Mouse (Mus musculus) stomach, embryonic 16.5 days (tissue): ENCODE results near the gene Clasrp. TPM values are rescaled to one million over a fixed set of nuclear protein-coding genes. Genes with fewer than 3 reads are reported as not detected.

Source experiments
- ATAC-seq: fragments of 200-750 bp; cut with Nextera tagmentation; 2 replicates; pipeline ENCODE4 v1.8.0; 2017; ENCODE audit warnings: moderate number of reproducible peaks, moderate TSS enrichment; ENCODE audit not compliant: insufficient read depth, low FRiP score
- H3K27ac ChIP-seq: fragments of 300-500 bp; sonication (generic); 2 replicates; pipeline ENCODE4 v1.5.1; 2014; ENCODE audit warnings: low read length
- H3K27me3 ChIP-seq: fragments of 300-500 bp; sonication (generic); 2 replicates; pipeline ENCODE4 v1.6.1; 2014; ENCODE audit warnings: low read length, control low read depth, mixed read lengths; ENCODE audit not compliant: control insufficient read depth, insufficient read depth
- H3K36me3 ChIP-seq: fragments of 300-500 bp; sonication (generic); 2 replicates; pipeline ENCODE4 v1.6.1; 2014; ENCODE audit warnings: low read length; ENCODE audit not compliant: control insufficient read depth, insufficient read depth
- H3K4me1 ChIP-seq: fragments of 300-500 bp; sonication (generic); 2 replicates; pipeline ENCODE4 v1.6.1; 2014; ENCODE audit warnings: low read length, control low read depth, mixed read lengths; ENCODE audit not compliant: control insufficient read depth, insufficient read depth
- H3K4me2 ChIP-seq: fragments of 300-500 bp; sonication (generic); 2 replicates; pipeline ENCODE4 v1.6.1; 2014; ENCODE audit warnings: low read depth, low read length, mixed read lengths
- H3K4me3 ChIP-seq: fragments of 300-500 bp; sonication (generic); replicated peaks from 2 replicates; pipeline ENCODE4 v1.5.1; 2014; ENCODE audit warnings: mild to moderate bottlenecking, low read length
- H3K9ac ChIP-seq: fragments of 300-500 bp; sonication (generic); 2 replicates; pipeline ENCODE4 v1.6.1; 2014; ENCODE audit warnings: low read length
- H3K9me3 ChIP-seq: fragments of 300-500 bp; sonication (generic); replicated peaks from 2 replicates; pipeline ENCODE4 v1.6.1; 2016; ENCODE audit warnings: low read length, control low read depth; ENCODE audit not compliant: control insufficient read depth
- WGBS: fragments of 180-500 bp; shearing (Covaris S2); extraction: QIAGEN DNeasy Blood & Tissue Kit; methylation state at CpG from one replicate; pipeline ENCODE4 v1.1.7; 2014; 5-methylcytosine and 5-hydroxymethylcytosine counted together
- polyA plus RNA-seq: library from polyadenylated mRNA; unstranded; fragments of >200 nt; fragmentation: Nextera tagmentation; extraction: Ambion mirVana; gene quantifications from 2 replicates; pipeline ENCODE4 v1.2.1, GENCODE M21; 2015

The Clasrp gene
- polyA plus RNA-seq, 1 experiment from 2014 or later: 35.2 TPM

GRCm38 (mm10) chr7:19632275-19632674, 28.0 kb upstream of the Clasrp start:
- Histone ChIP-seq H3K4me1 (no peaks in the 10 kb centered on the region), H3K36me3 (peaks cover 19% of the 10 kb centered on the region)

GRCm38 (mm10) chr7:19629361-19629734, 25.1 kb upstream of the Clasrp start, which contains the start of gene Relb:
TSS of gene Relb (minus strand) at chr7:19629438.
- ATAC-seq: peak; percentile 49
- peak within 1 kb of the TSS; percentile 71 for H3K9ac ChIP-seq
- no peaks in the 10 kb centered on the region for H3K27me3 ChIP-seq
- H3K9me3 ChIP-seq: no peaks in the 10 kb centered on the region
- WGBS: under 1% methylated on average over 39 of the region's 41 CpGs
- H3K4me2 ChIP-seq: peak within 1 kb of the TSS; percentile 96
- H3K27ac ChIP-seq: peak within 1 kb of the TSS; percentile 91
- peaks cover 14% of the 10 kb centered on the region for H3K36me3 ChIP-seq
- H3K4me3 ChIP-seq: peak within 1 kb of the TSS; percentile 60
- H3K4me1 ChIP-seq: no peaks in the 10 kb centered on the region

More at GRCm38 (mm10) chr7:19632275-19632674, 28.0 kb upstream of the Clasrp start:
- ATAC-seq: no peak
- Histone ChIP-seq H3K9ac (no peak overlapping the region), H3K4me2 (no peak overlapping the region), H3K9me3 (no peaks in the 10 kb centered on the region), H3K27me3 (no peaks in the 10 kb centered on the region), H3K27ac (no peak overlapping the region), H3K4me3 (no peak overlapping the region)

- peak overlapping the region; percentile 91 for H3K27ac ChIP-seq
- peak overlapping the region; percentile 60 for H3K4me3 ChIP-seq
- peak; percentile 92 for ATAC-seq
- peak overlapping the region; percentile 96 for H3K4me2 ChIP-seq
- no peaks in the 10 kb centered on the region for H3K27me3 ChIP-seq
- H3K9ac ChIP-seq: peak overlapping the region; percentile 71
- under 1% methylated on average over 57 of the region's 57 CpGs for WGBS
- H3K36me3 ChIP-seq: peaks cover 9% of the 10 kb centered on the region
- H3K9me3 ChIP-seq: no peaks in the 10 kb centered on the region
- H3K4me1 ChIP-seq: 0 out of 2 replicates have a peak, but pooled peaks cover 4% of the 10 kb centered on the region
Observed at GRCm38 (mm10) chr7:19628536-19629360, 24.5 kb upstream of the Clasrp start.

GRCm38 (mm10) chr7:19628192-19628535, 23.9 kb upstream of the Clasrp start:
- no peak for ATAC-seq
- Histone ChIP-seq H3K4me1 (peaks cover 7% of the 10 kb centered on the region; the same call in 1 of the 2 replicates), H3K4me3 (peak overlapping the region; percentile 60), H3K9me3 (no peaks in the 10 kb centered on the region), H3K27ac (peak overlapping the region; percentile 91; the same call in 1 of the 2 replicates), H3K27me3 (no peaks in the 10 kb centered on the region), H3K9ac (peak overlapping the region; percentile 52; the same call in 1 of the 2 replicates), H3K4me2 (peak overlapping the region; percentile 96), H3K36me3 (peaks cover 3% of the 10 kb centered on the region; the same call in 1 of the 2 replicates)
- 9% methylated on average over 17 of the region's 17 CpGs for WGBS

GRCm38 (mm10) chr7:19627721-19628120, 23.4 kb upstream of the Clasrp start:
- WGBS: 54% methylated on average over 3 of the region's 3 CpGs
- H3K27ac ChIP-seq: peak overlapping the region; percentile 91; the same call in 1 of the 2 replicates
- H3K9ac ChIP-seq: peak overlapping the region; percentile 52; the same call in 1 of the 2 replicates
- ATAC-seq: no peak
- H3K4me2 ChIP-seq: peak overlapping the region; percentile 96
- no peaks in the 10 kb centered on the region for H3K36me3 ChIP-seq
- H3K27me3 ChIP-seq: no peaks in the 10 kb centered on the region
- H3K9me3 ChIP-seq: no peaks in the 10 kb centered on the region
- peaks cover 8% of the 10 kb centered on the region; the same call in 1 of the 2 replicates for H3K4me1 ChIP-seq
- peak overlapping the region; percentile 60 for H3K4me3 ChIP-seq

- no peaks in the 10 kb centered on the region for H3K27me3 ChIP-seq
- no peak for ATAC-seq
- H3K9me3 ChIP-seq: no peaks in the 10 kb centered on the region
- H3K4me3 ChIP-seq: no peak overlapping the region
- H3K4me2 ChIP-seq: no peak overlapping the region
- no peaks in the 10 kb centered on the region for H3K36me3 ChIP-seq
- H3K9ac ChIP-seq: no peak overlapping the region; the same call in 1 of the 2 replicates
- no peak overlapping the region; the same call in 1 of the 2 replicates for H3K27ac ChIP-seq
- WGBS: 61% methylated on average over 2 of the region's 2 CpGs
- peaks cover 14% of the 10 kb centered on the region for H3K4me1 ChIP-seq
Observed at GRCm38 (mm10) chr7:19623433-19623832, 19.1 kb upstream of the Clasrp start.

- no peak overlapping the region for H3K4me3 ChIP-seq
- H3K9me3 ChIP-seq: no peaks in the 10 kb centered on the region
- no peaks in the 10 kb centered on the region for H3K27me3 ChIP-seq
- no peak overlapping the region for H3K27ac ChIP-seq
- ATAC-seq: no peak
- no peak overlapping the region; the same call in 1 of the 2 replicates for H3K9ac ChIP-seq
- H3K4me1 ChIP-seq: peaks cover 14% of the 10 kb centered on the region
- 32% methylated on average over 6 of the region's 6 CpGs for WGBS
- H3K4me2 ChIP-seq: no peak overlapping the region
- no peaks in the 10 kb centered on the region for H3K36me3 ChIP-seq
Observed at GRCm38 (mm10) chr7:19622241-19622640, 18.0 kb upstream of the Clasrp start.

- Histone ChIP-seq H3K4me3 (no peak overlapping the region), H3K4me2 (no peak overlapping the region), H3K27me3 (no peaks in the 10 kb centered on the region), H3K27ac (no peak overlapping the region), H3K9me3 (no peaks in the 10 kb centered on the region), H3K36me3 (no peaks in the 10 kb centered on the region), H3K4me1 (peaks cover 14% of the 10 kb centered on the region), H3K9ac (no peak overlapping the region)
- 91% methylated on average over 7 of the region's 7 CpGs for WGBS
- ATAC-seq: no peak
Observed at GRCm38 (mm10) chr7:19620811-19621210, 16.5 kb upstream of the Clasrp start.
